22 mouse cellular contexts compared by ENCODE assay signal in genomic region chr7:4612956-4613355, GRCm38 (mm10). TPM values are rescaled to one million over a fixed set of nuclear protein-coding genes. Genes with fewer than 3 reads are reported as not detected.
"Had no signal": no experiment of that assay in that cellular context is flagged by ENCODE, and none has a peak within 500 bp of the region (broad histone marks: within the 10 kb centered on the region; RNA-seq: fewer than 3 reads in every experiment).

No protein-coding gene starts in this region.

- ATAC-seq: midbrain, embryonic 16.5 days had no signal

- DNase-seq: lung, embryonic 14.5 days; lung, postnatal 10 days; lung, postnatal 4 days; midbrain, embryonic 14.5 days; retina, postnatal 1 day; right cerebral cortex, adult 18-20 months; right cerebral cortex, postnatal 25 days; right cerebral cortex, postnatal 4 days; spleen, adult 18-20 months; thymus, adult 18-20 months; thymus, postnatal 14 days; thymus, postnatal 36 days had no signal

- H3K4me2 ChIP-seq: lung, embryonic 14.5 days; midbrain, embryonic 12.5 days; neural tube, embryonic 13.5 days; neural tube, embryonic 15.5 days had no signal

- H3K4me3 ChIP-seq: midbrain, embryonic 10.5 days; midbrain, embryonic 12.5 days; myocyte; neural tube, embryonic 13.5 days; neural tube, embryonic 15.5 days had no signal

- H3K9me3 ChIP-seq: midbrain, embryonic 10.5 days; midbrain, embryonic 12.5 days; neural tube, embryonic 13.5 days; neural tube, embryonic 15.5 days had no signal

- H3K4me1 ChIP-seq: midbrain, embryonic 10.5 days; midbrain, embryonic 12.5 days; neural tube, embryonic 13.5 days; neural tube, embryonic 15.5 days had no signal

- H3K27me3 ChIP-seq: midbrain, embryonic 12.5 days; neural tube, embryonic 13.5 days; neural tube, embryonic 15.5 days had no signal

- H3K27ac ChIP-seq: midbrain, embryonic 10.5 days; midbrain, embryonic 12.5 days; neural tube, embryonic 13.5 days; neural tube, embryonic 15.5 days had no signal

- H3K9ac ChIP-seq: lung, embryonic 14.5 days; midbrain, embryonic 12.5 days; neural tube, embryonic 13.5 days; neural tube, embryonic 15.5 days had no signal

- H3K36me3 ChIP-seq: midbrain, embryonic 10.5 days; midbrain, embryonic 12.5 days; neural tube, embryonic 13.5 days; neural tube, embryonic 15.5 days had no signal

RNA-seq across cellular contexts. Expression of gene Ptprh, which starts 9.1 kb away (rescaled TPM):
- polyA plus RNA-seq: lung, embryonic 14.5 days; lung, embryonic 16.5 days; midbrain, embryonic 10.5 days; myocyte; neural tube, embryonic 11.5 days; stomach, embryonic 14.5 days; thymus, postnatal 0 days had no signal
